Mouse (Mus musculus) midbrain, embryonic 14.5 days (tissue): ENCODE measurements around the gene Sh3pxd2a. TPM values are rescaled to one million over a fixed set of nuclear protein-coding genes. Genes with fewer than 3 reads are reported as not detected.
A peak's percentile ranks its signal among the peaks of the same experiment; 100 is the strongest.

ENCODE experiments used
- ATAC-seq: fragments of 200-750 bp; cut with Nextera tagmentation; 2 replicates; pipeline ENCODE4 v1.8.0; 2017; ENCODE audit warnings: moderate number of reproducible peaks, moderate library complexity; ENCODE audit not compliant: low FRiP score, low TSS enrichment
- DNase-seq: peaks from one replicate; pipeline ENCODE4 v3.0.0-alpha.2; 2015
- H3K27ac ChIP-seq: fragments of 300-500 bp; sonication (generic); replicated peaks from 2 replicates; pipeline ENCODE4 v1.5.1; 2014; ENCODE audit warnings: mild to moderate bottlenecking, low read depth, low read length, moderate library complexity
- H3K27me3 ChIP-seq: fragments of 300-500 bp; sonication (generic); 2 replicates; pipeline ENCODE4 v1.6.1; 2014; ENCODE audit warnings: low read length, control low read depth, mixed read lengths; ENCODE audit not compliant: control insufficient read depth, insufficient read depth
- H3K36me3 ChIP-seq: fragments of 300-500 bp; sonication (generic); 2 replicates; pipeline ENCODE4 v1.6.1; 2014; ENCODE audit warnings: low read length, control low read depth; ENCODE audit not compliant: control insufficient read depth, insufficient read depth
- H3K4me1 ChIP-seq: fragments of 300-500 bp; sonication (generic); 2 replicates; pipeline ENCODE4 v1.6.1; 2014; ENCODE audit warnings: mild to moderate bottlenecking, antibody characterized with exemption, low read length, control low read depth; ENCODE audit not compliant: control insufficient read depth, insufficient read depth
- H3K4me2 ChIP-seq: fragments of 300-500 bp; sonication (generic); 2 replicates; pipeline ENCODE4 v1.6.1; 2014; ENCODE audit warnings: mild to moderate bottlenecking, low read length, moderate library complexity
- H3K4me3 ChIP-seq: fragments of 300-500 bp; sonication (generic); replicated peaks from 2 replicates; pipeline ENCODE4 v1.5.1; 2014; ENCODE audit warnings: low read depth, low read length
- H3K9ac ChIP-seq: fragments of 300-500 bp; sonication (generic); replicated peaks from 2 replicates; pipeline ENCODE4 v1.6.1; 2014; ENCODE audit warnings: mild to moderate bottlenecking, low read length, moderate library complexity
- H3K9me3 ChIP-seq: fragments of 300-500 bp; sonication (generic); 2 replicates; pipeline ENCODE4 v1.6.1; 2016; ENCODE audit warnings: low read length, control low read depth, mixed read lengths; ENCODE audit not compliant: control insufficient read depth
- WGBS: fragments of 180-500 bp; shearing (Covaris S2); extraction: QIAGEN DNeasy Blood & Tissue Kit; methylation state at CpG from one replicate; pipeline ENCODE4 v1.1.7; 2014; 5-methylcytosine and 5-hydroxymethylcytosine counted together
- polyA plus RNA-seq: library from polyadenylated mRNA; unstranded; fragments of >200 nt; fragmentation: Nextera tagmentation; extraction: Ambion mirVana; gene quantifications from 2 replicates; pipeline ENCODE4 v1.2.1, GENCODE M21; 2014

The Sh3pxd2a gene
- polyA plus RNA-seq, 1 experiment from 2014 or later, result 2.4 TPM

- H3K4me3 ChIP-seq, result no peak overlapping the region
- H3K9ac ChIP-seq, result no peak overlapping the region
- no peaks in the 10 kb centered on the region for H3K9me3 ChIP-seq
- WGBS, result 39% methylated on average over 8 of the region's 8 CpGs
- no peak for DNase-seq
- no peak for ATAC-seq
- no peaks in the 10 kb centered on the region for H3K36me3 ChIP-seq
- no peaks in the 10 kb centered on the region for H3K27me3 ChIP-seq
- peaks cover 15% of the 10 kb centered on the region; the same call in 1 of the 2 replicates for H3K4me1 ChIP-seq
- H3K27ac ChIP-seq, result no peak overlapping the region
- no peak overlapping the region for H3K4me2 ChIP-seq
These were observed 143.9 kb downstream of the Sh3pxd2a start for GRCm38 (mm10) chr19:47320331-47320668.

- Histone ChIP-seq H3K9ac (no peak overlapping the region), H3K9me3 (no peaks in the 10 kb centered on the region), H3K36me3 (no peaks in the 10 kb centered on the region), H3K4me3 (no peak overlapping the region), H3K4me1 (peaks cover 19% of the 10 kb centered on the region), H3K27me3 (no peaks in the 10 kb centered on the region), H3K27ac (no peak overlapping the region), H3K4me2 (no peak overlapping the region)
- DNase-seq (no peak), ATAC-seq (no peak)
- WGBS, result 62% methylated on average over 10 of the region's 10 CpGs
These were observed 144.5 kb downstream of the Sh3pxd2a start for GRCm38 (mm10) chr19:47319521-47320330.

GRCm38 (mm10) chr19:47319061-47319460, 145.1 kb downstream of the Sh3pxd2a start:
- Histone ChIP-seq H3K9me3 (no peaks in the 10 kb centered on the region), H3K27me3 (no peaks in the 10 kb centered on the region), H3K9ac (no peak overlapping the region), H3K27ac (no peak overlapping the region), H3K4me3 (no peak overlapping the region), H3K36me3 (no peaks in the 10 kb centered on the region), H3K4me2 (no peak overlapping the region), H3K4me1 (peaks cover 26% of the 10 kb centered on the region)
- ATAC-seq (no peak), DNase-seq (no peak)
- 85% methylated on average over 8 of the region's 8 CpGs for WGBS

- 64% methylated on average over 15 of the region's 15 CpGs for WGBS
- no peak overlapping the region for H3K9ac ChIP-seq
- no peaks in the 10 kb centered on the region for H3K36me3 ChIP-seq
- 0 out of 2 replicates have a peak overlapping the region, but pooled peaks have one; percentile 5 for H3K27ac ChIP-seq
- DNase-seq (peak; percentile 49), ATAC-seq (no peak)
- H3K4me1 ChIP-seq, result peaks cover 31% of the 10 kb centered on the region
- no peak overlapping the region for H3K4me2 ChIP-seq
- no peak overlapping the region for H3K4me3 ChIP-seq
- no peaks in the 10 kb centered on the region for H3K9me3 ChIP-seq
- H3K27me3 ChIP-seq, result no peaks in the 10 kb centered on the region
These were observed 146.9 kb downstream of the Sh3pxd2a start for GRCm38 (mm10) chr19:47317063-47317938.

GRCm38 (mm10) chr19:47316288-47317062, 147.7 kb downstream of the Sh3pxd2a start:
- ATAC-seq (no peak), DNase-seq (no peak)
- Histone ChIP-seq H3K4me3 (no peak overlapping the region), H3K9ac (no peak overlapping the region), H3K36me3 (no peaks in the 10 kb centered on the region), H3K4me2 (no peak overlapping the region), H3K9me3 (no peaks in the 10 kb centered on the region), H3K27ac (no peak overlapping the region), H3K4me1 (peaks cover 31% of the 10 kb centered on the region), H3K27me3 (no peaks in the 10 kb centered on the region)
- whole genome bisulfite sequencing, result 70% methylated on average over 19 of the region's 19 CpGs

- 9% methylated on average over 1 of the region's 1 CpGs for WGBS
- no peaks in the 10 kb centered on the region for H3K36me3 ChIP-seq
- no peak overlapping the region for H3K9ac ChIP-seq
- H3K27ac ChIP-seq, result no peak overlapping the region
- H3K4me1 ChIP-seq, result peaks cover 31% of the 10 kb centered on the region
- ATAC-seq (no peak), DNase-seq (no peak)
- H3K4me2 ChIP-seq, result no peak overlapping the region
- H3K4me3 ChIP-seq, result no peak overlapping the region
- H3K9me3 ChIP-seq, result no peaks in the 10 kb centered on the region
- no peaks in the 10 kb centered on the region for H3K27me3 ChIP-seq
These were observed 148.3 kb downstream of the Sh3pxd2a start for GRCm38 (mm10) chr19:47315917-47316265.

GRCm38 (mm10) chr19:47315091-47315916, 148.9 kb downstream of the Sh3pxd2a start:
- no peak overlapping the region for H3K27ac ChIP-seq
- no peak for ATAC-seq
- peaks cover 27% of the 10 kb centered on the region for H3K4me1 ChIP-seq

More at GRCm38 (mm10) chr19:47315091-47315916, 148.9 kb downstream of the Sh3pxd2a start:
- no peak overlapping the region for H3K4me3 ChIP-seq
- DNase-seq, result no peak
- H3K27me3 ChIP-seq, result no peaks in the 10 kb centered on the region
- WGBS, result 59% methylated on average over 14 of the region's 14 CpGs
- H3K36me3 ChIP-seq, result no peaks in the 10 kb centered on the region
- H3K9ac ChIP-seq, result no peak overlapping the region; the same call in 1 of the 2 replicates
- no peaks in the 10 kb centered on the region for H3K9me3 ChIP-seq
- peak overlapping the region; percentile 56 for H3K4me2 ChIP-seq
